Mouse (Mus musculus) hindbrain, embryonic 13.5 days (tissue): ENCODE results near the gene Cth. TPM values are rescaled to one million over a fixed set of nuclear protein-coding genes. Genes with fewer than 3 reads are reported as not detected.

ENCODE experiments used
- ATAC-seq: fragments of 200-750 bp; cut with Nextera tagmentation; 2 replicates; pipeline ENCODE4 v1.8.0; 2017; ENCODE audit warnings: moderate TSS enrichment; ENCODE audit not compliant: low FRiP score
- H3K27ac ChIP-seq: fragments of 300-500 bp; sonication (generic); 2 replicates; pipeline ENCODE4 v1.5.1; 2015; ENCODE audit warnings: inconsistent platforms, mild to moderate bottlenecking, moderate library complexity
- H3K27me3 ChIP-seq: fragments of 300-500 bp; sonication (generic); 2 replicates; pipeline ENCODE4 v1.6.1; 2015; ENCODE audit warnings: mild to moderate bottlenecking, inconsistent platforms
- H3K36me3 ChIP-seq: fragments of 300-500 bp; sonication (generic); 2 replicates; pipeline ENCODE4 v1.6.1; 2015; ENCODE audit warnings: mild to moderate bottlenecking, inconsistent platforms
- H3K4me1 ChIP-seq: fragments of 300-500 bp; sonication (generic); replicated peaks from 2 replicates; pipeline ENCODE4 v1.6.1; 2015; ENCODE audit warnings: inconsistent platforms
- H3K4me2 ChIP-seq: fragments of 300-500 bp; sonication (generic); 2 replicates; pipeline ENCODE4 v1.6.1; 2015; ENCODE audit warnings: inconsistent platforms, mild to moderate bottlenecking, moderate library complexity
- H3K4me3 ChIP-seq: fragments of 300-500 bp; sonication (generic); 2 replicates; pipeline ENCODE4 v1.5.1; 2015; ENCODE audit warnings: mild to moderate bottlenecking, inconsistent platforms
- H3K9ac ChIP-seq: fragments of 300-500 bp; sonication (generic); 2 replicates; pipeline ENCODE4 v1.6.1; 2015; ENCODE audit warnings: mild to moderate bottlenecking, inconsistent platforms
- H3K9me3 ChIP-seq: fragments of 300-500 bp; sonication (generic); 2 replicates; pipeline ENCODE4 v1.6.1; 2016; ENCODE audit warnings: inconsistent platforms
- whole genome bisulfite sequencing: fragments of 180-500 bp; shearing (Covaris S2); methylation state at CpG from one replicate; pipeline ENCODE4 v1.1.7; 2015; 5-methylcytosine and 5-hydroxymethylcytosine counted together
- polyA plus RNA-seq: library from polyadenylated mRNA; unstranded; fragments of >200 nt; fragmentation: Nextera tagmentation; extraction: Ambion mirVana; gene quantifications from 2 replicates; pipeline ENCODE4 v1.2.1, GENCODE M21; 2015

Cth gene
- polyA plus RNA-seq, 1 experiment from 2014 or later, result 3.2 TPM

- Histone ChIP-seq H3K27ac (no peak overlapping the region), H3K27me3 (no peaks in the 10 kb centered on the region), H3K4me2 (no peak overlapping the region), H3K36me3 (no peaks in the 10 kb centered on the region), H3K9ac (no peak overlapping the region), H3K4me3 (no peak overlapping the region), H3K4me1 (no peaks in the 10 kb centered on the region), H3K9me3 (no peaks in the 10 kb centered on the region)
- no peak for ATAC-seq
- 86% methylated on average over 6 of the region's 6 CpGs for WGBS
Measured at GRCm38 (mm10) chr3:157865431-157865830, 59.4 kb downstream of the Cth start.

GRCm38 (mm10) chr3:157852806-157853205, 72.1 kb downstream of the Cth start:
- Histone ChIP-seq H3K27me3 (no peaks in the 10 kb centered on the region), H3K36me3 (no peaks in the 10 kb centered on the region), H3K9ac (no peak overlapping the region), H3K27ac (no peak overlapping the region), H3K4me3 (no peak overlapping the region), H3K4me2 (no peak overlapping the region), H3K4me1 (0 out of 2 replicates have a peak, but pooled peaks cover 2% of the 10 kb centered on the region), H3K9me3 (no peaks in the 10 kb centered on the region)
- 68% methylated on average over 1 of the region's 1 CpGs for WGBS
- no peak for ATAC-seq

- H3K27me3 ChIP-seq, result no peaks in the 10 kb centered on the region
- no peak overlapping the region for H3K9ac ChIP-seq
- no peaks in the 10 kb centered on the region for H3K9me3 ChIP-seq
- ATAC-seq, result no peak
- no peak overlapping the region for H3K27ac ChIP-seq
- no peak overlapping the region for H3K4me3 ChIP-seq
- H3K4me2 ChIP-seq, result no peak overlapping the region
- H3K36me3 ChIP-seq, result no peaks in the 10 kb centered on the region
- WGBS, result 40% methylated on average over 2 of the region's 2 CpGs
- 0 out of 2 replicates have a peak, but pooled peaks cover 2% of the 10 kb centered on the region for H3K4me1 ChIP-seq
Measured at GRCm38 (mm10) chr3:157848503-157848902, 76.4 kb downstream of the Cth start.

GRCm38 (mm10) chr3:157847338-157848284, 77.3 kb downstream of the Cth start:
- no peak overlapping the region for H3K27ac ChIP-seq

More at GRCm38 (mm10) chr3:157847338-157848284, 77.3 kb downstream of the Cth start:
- Histone ChIP-seq H3K4me3 (no peak overlapping the region), H3K9ac (no peak overlapping the region), H3K36me3 (no peaks in the 10 kb centered on the region), H3K4me2 (no peak overlapping the region), H3K9me3 (no peaks in the 10 kb centered on the region), H3K4me1 (0 out of 2 replicates have a peak, but pooled peaks cover 2% of the 10 kb centered on the region), H3K27me3 (no peaks in the 10 kb centered on the region)
- WGBS, result 81% methylated on average over 7 of the region's 7 CpGs
- no peak for ATAC-seq

Other genes with a start within 250 kb of the Cth start
- 22.9 and 23.0 TPM in 2 replicates for gene Ankrd13c, start 22.2 kb upstream of the Cth start, polyA plus RNA-seq
- gene Srsf11, start 111.6 kb upstream of the Cth start, polyA plus RNA-seq, result 294 and 296 TPM in 2 replicates
- 55.2 and 55.3 TPM in 2 replicates for gene Lrrc40, start 111.6 kb upstream of the Cth start, polyA plus RNA-seq